Mouse (Mus musculus): ENCODE measurements around the gene Pola2. TPM values are rescaled to one million over a fixed set of nuclear protein-coding genes. Genes with fewer than 3 reads are reported as not detected.

Gene Pola2
- total and polyA plus RNA-seq, 3 experiments: 77.3 to 126 (median 99.4) TPM

GRCm38 (mm10) chr19:5942581-5942980, 21.4 kb downstream of the Pola2 start:
- TF ChIP-seq POLR2AphosphoS2 (IDR thresholded peaks at IDR 0.05; ENCODE audit: low read length): no peak
- TF ChIP-seq MAFK (IDR thresholded peaks at IDR 0.05; ENCODE audit: borderline replicate concordance, low read depth, low read length): no peak
- no peak for TF ChIP-seq ZKSCAN1 (IDR thresholded peaks at IDR 0.05; ENCODE audit: low read depth, low read length)
- TF ChIP-seq JUND (IDR thresholded peaks at IDR 0.05; ENCODE audit: low read depth, low read length): no peak
- TF ChIP-seq MEF2A (IDR thresholded peaks at IDR 0.05; ENCODE audit: extremely low read depth, insufficient replicate concordance, low read depth, low read length, poor library complexity, severe bottlenecking): no peak
- TF ChIP-seq ELF1 (IDR thresholded peaks at IDR 0.05; ENCODE audit: low read depth, low read length): no peak
- no peak for TF ChIP-seq MYB (IDR thresholded peaks at IDR 0.05; ENCODE audit: low read depth, low read length)
- TF ChIP-seq MYC (IDR thresholded peaks at IDR 0.05; ENCODE audit: low read depth, low read length): no peak
- TF ChIP-seq MXI1 (IDR thresholded peaks at IDR 0.05; ENCODE audit: low read depth, low read length): no peak
- TF ChIP-seq EP300 (IDR thresholded peaks at IDR 0.05; ENCODE audit: low read depth in 1 of 2, low read length in 2 of 2): no peak
- no peak for TF ChIP-seq GABPA (IDR thresholded peaks at IDR 0.05; ENCODE audit: low read depth, low read length)
- Histone ChIP-seq H3K36me3 (ENCODE audit: control insufficient read depth in 1 of 2, insufficient read depth in 2 of 2, low read length in 2 of 2) (no peaks in the 10 kb centered on the region; a peak in 1 of 4 replicates), H3K9me3 (replicated peaks; ENCODE audit: insufficient read depth, low read length) (no peaks in the 10 kb centered on the region), H3K27ac (ENCODE audit: control insufficient read depth, low read depth, low read length) (no peak overlapping the region), H3K4me3 (ENCODE audit: control insufficient read depth in 1 of 2, insufficient read depth in 1 of 2, low read depth in 2 of 2, low read length in 2 of 2) (no peak overlapping the region), H3K79me2 (ENCODE audit: control insufficient read depth, insufficient read depth, low read length, poor library complexity) (no peaks in the 10 kb centered on the region), H3K4me1 (ENCODE audit: control insufficient read depth in 1 of 2, insufficient read depth in 2 of 2, low read length in 2 of 2) (no peaks in the 10 kb centered on the region), H3K27me3 (ENCODE audit: control insufficient read depth in 1 of 2, insufficient read depth in 2 of 2, low read length in 2 of 2) (no peaks in the 10 kb centered on the region), H3K9ac (ENCODE audit: control insufficient read depth, low read depth, low read length, poor library complexity, severe bottlenecking) (no peak overlapping the region)
- DNase-seq (ENCODE audit: low read depth, low spot score): no peak

DNA sequence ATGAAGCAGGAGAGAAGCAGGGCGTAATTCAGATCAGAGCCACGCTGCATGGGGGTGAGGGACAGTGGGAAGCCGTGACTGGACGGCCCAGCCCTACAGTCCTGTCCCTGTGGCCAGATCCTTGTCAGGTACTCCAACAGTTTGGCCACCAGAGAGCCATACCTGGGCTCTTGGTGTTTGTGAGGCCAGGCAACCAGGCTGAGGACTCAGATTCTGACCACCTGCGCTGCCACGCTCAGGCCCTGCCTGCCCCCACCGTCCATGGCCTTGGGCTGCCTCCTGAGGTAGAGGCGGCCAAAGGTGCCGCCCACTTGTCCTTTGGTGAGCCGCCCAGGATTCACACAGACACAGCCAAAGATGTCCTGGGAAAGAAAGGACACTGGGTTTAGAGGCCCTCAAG, 23.3 kb downstream of the Pola2 start:
- Histone ChIP-seq H3K79me2 (ENCODE audit: control insufficient read depth, insufficient read depth, low read length, poor library complexity) (no peaks in the 10 kb centered on the region), H3K4me1 (ENCODE audit: control insufficient read depth in 1 of 2, insufficient read depth in 2 of 2, low read length in 2 of 2) (no peaks in the 10 kb centered on the region), H3K36me3 (ENCODE audit: control insufficient read depth in 1 of 2, insufficient read depth in 2 of 2, low read length in 2 of 2) (no peaks in the 10 kb centered on the region; a peak in 1 of 4 replicates), H3K4me3 (ENCODE audit: control insufficient read depth in 1 of 2, insufficient read depth in 1 of 2, low read depth in 2 of 2, low read length in 2 of 2) (no peak overlapping the region), H3K9me3 (replicated peaks; ENCODE audit: insufficient read depth, low read length) (no peaks in the 10 kb centered on the region), H3K27me3 (ENCODE audit: control insufficient read depth in 1 of 2, insufficient read depth in 2 of 2, low read length in 2 of 2) (no peaks in the 10 kb centered on the region), H3K9ac (ENCODE audit: control insufficient read depth, low read depth, low read length, poor library complexity, severe bottlenecking) (no peak overlapping the region), H3K27ac (ENCODE audit: control insufficient read depth, low read depth, low read length) (no peak overlapping the region)
- TF ChIP-seq SMC3 (IDR thresholded peaks at IDR 0.05; ENCODE audit: low read depth, low read length) (no peak), MYC (IDR thresholded peaks at IDR 0.05; ENCODE audit: low read depth, low read length) (no peak), USF1 (IDR thresholded peaks at IDR 0.05; ENCODE audit: low read depth, low read length) (no peak), UBTF (IDR thresholded peaks at IDR 0.05; ENCODE audit: borderline replicate concordance, insufficient read depth, low read depth, low read length) (no peak), MYB (IDR thresholded peaks at IDR 0.05; ENCODE audit: low read depth, low read length) (no peak), GABPA (IDR thresholded peaks at IDR 0.05; ENCODE audit: low read depth, low read length) (no peak)
- DNase-seq (ENCODE audit: low read depth, low spot score): no peak

GRCm38 (mm10) chr19:5940173-5940572, 23.8 kb downstream of the Pola2 start:
- Histone ChIP-seq H3K36me3 (ENCODE audit: control insufficient read depth in 1 of 2, insufficient read depth in 2 of 2, low read length in 2 of 2) (no peaks in the 10 kb centered on the region; a peak in 1 of 4 replicates), H3K27me3 (ENCODE audit: control insufficient read depth in 1 of 2, insufficient read depth in 2 of 2, low read length in 2 of 2) (no peaks in the 10 kb centered on the region), H3K9me3 (replicated peaks; ENCODE audit: insufficient read depth, low read length) (no peaks in the 10 kb centered on the region), H3K4me3 (ENCODE audit: control insufficient read depth in 1 of 2, insufficient read depth in 1 of 2, low read depth in 2 of 2, low read length in 2 of 2) (no peak overlapping the region), H3K9ac (ENCODE audit: control insufficient read depth, low read depth, low read length, poor library complexity, severe bottlenecking) (no peak overlapping the region), H3K4me1 (ENCODE audit: control insufficient read depth in 1 of 2, insufficient read depth in 2 of 2, low read length in 2 of 2) (no peaks in the 10 kb centered on the region), H3K27ac (ENCODE audit: control insufficient read depth, low read depth, low read length) (no peak overlapping the region), H3K79me2 (ENCODE audit: control insufficient read depth, insufficient read depth, low read length, poor library complexity) (no peaks in the 10 kb centered on the region)
- TF ChIP-seq ETS1 (IDR thresholded peaks at IDR 0.05; ENCODE audit: low read depth, low read length) (no peak), POLR2A (IDR thresholded peaks at IDR 0.05; ENCODE audit: control insufficient read depth in 1 of 2, insufficient read depth in 1 of 2, low read depth in 1 of 2, low read length in 2 of 2, poor library complexity in 1 of 2) (no peak)
- DNase-seq (ENCODE audit: low read depth, low spot score): no peak
